Mouse (Mus musculus): ENCODE results near the gene Wbp4.

DNA sequence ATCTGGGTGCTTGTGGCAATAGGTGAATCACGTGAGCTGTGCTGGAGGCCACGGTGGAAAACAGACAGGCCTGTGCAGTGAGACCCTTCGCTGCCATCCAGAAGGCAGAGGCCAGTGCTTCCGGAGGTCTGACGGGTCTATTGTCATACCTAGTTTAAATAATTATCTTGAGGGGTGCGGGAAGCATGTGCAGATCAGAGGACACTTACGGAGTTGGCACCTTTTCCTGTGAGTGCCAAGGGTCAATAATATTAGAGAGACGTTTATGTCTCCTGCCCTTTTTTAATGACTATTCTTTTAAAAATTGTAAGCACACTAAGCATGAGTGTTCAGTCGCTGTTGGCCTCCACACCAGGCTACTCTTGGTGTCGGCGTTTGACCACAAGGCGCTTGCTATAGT lies 7.8 kb upstream of the Wbp4 start:
- TF ChIP-seq POLR2A (IDR thresholded peaks at IDR 0.05; ENCODE audit: low read depth, low read length) (no peak), CTCF (conservative IDR thresholded peaks at IDR 0.05 in 1 of 2, IDR thresholded peaks at IDR 0.05 in 1 of 2; ENCODE audit: low read depth in 2 of 2, low read length in 2 of 2) (no peak), MAFK (IDR thresholded peaks at IDR 0.05; ENCODE audit: insufficient replicate concordance, low read length) (no peak), CHD2 (IDR thresholded peaks at IDR 0.05; ENCODE audit: low read length) (no peak), E2F4 (IDR thresholded peaks at IDR 0.05; ENCODE audit: insufficient replicate concordance, low read depth, low read length) (no peak), USF1 (IDR thresholded peaks at IDR 0.05; ENCODE audit: low read depth, low read length) (no peak), MEF2A (IDR thresholded peaks at IDR 0.05; ENCODE audit: borderline replicate concordance, low read depth, low read length) (no peak)

Measured in CH12.LX (cell line).